Mouse (Mus musculus) MN1 (cell line): ENCODE measurements around the gene Nf2.

Experiments
- DNase-seq: peaks from one replicate; pipeline ENCODE4 v3.0.0-alpha.2; 2016; ENCODE audit warnings: low spot score

Gene Nf2

DNA sequence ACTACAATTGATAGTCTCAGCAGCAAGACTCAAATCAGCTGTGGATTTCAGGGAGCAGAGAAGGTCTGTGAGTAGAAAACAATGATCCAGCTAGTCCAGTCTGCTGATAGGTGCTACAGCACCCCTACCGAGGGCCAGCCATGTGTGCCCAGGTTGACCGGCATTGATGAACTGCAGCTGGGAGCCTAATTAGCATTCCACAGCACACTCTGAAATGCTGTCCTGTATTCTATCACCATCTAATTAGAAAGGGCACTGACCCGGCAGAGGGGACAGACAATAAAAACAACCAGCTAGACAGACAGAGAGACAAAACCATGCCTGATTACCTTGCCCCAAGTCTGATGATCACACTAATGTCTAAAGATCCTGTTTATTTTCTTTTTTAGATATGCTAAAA lies 56.3 kb downstream of the Nf2 start:
- DNase-seq, result peak; percentile 26

DNA sequence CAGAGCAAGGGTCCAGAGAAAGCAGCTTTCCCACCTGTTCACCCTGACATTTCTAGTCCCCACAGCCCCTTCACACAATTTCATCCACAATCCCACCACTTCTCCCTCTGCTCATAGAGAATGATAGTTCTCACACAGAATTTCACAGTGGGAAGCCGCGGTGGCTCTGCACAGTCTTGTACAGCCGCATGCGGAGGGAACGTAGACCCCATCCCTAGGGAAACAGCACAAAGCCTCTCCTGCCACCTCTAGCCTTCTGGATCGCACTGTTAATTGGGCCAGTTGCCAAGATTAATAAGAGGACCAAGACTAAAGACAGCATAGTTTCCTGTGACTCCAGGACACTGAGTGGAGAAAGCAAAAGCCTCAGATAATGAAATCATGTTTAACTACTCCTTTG lies 57.8 kb downstream of the Nf2 start:
- DNase-seq, result peak; percentile 23

DNA sequence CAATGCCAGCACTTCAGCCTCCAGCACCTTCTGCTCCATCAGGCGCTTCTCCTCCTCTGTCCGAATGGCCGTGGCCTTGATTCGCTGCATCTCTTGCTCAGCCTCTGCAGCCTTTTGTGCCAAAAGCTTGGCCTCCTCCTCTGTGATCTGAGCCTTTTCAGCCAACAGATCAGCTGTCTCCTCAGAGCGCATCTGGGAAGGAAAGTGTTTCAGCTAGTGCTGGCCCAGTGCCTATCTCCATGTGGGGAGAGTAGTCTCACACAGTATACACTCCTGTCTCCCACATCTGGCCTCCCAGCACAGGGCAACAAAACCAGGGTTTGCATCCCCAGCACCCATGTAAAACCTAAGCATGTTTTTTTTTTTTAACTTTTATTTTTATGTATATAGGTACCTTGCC lies 59.6 kb downstream of the Nf2 start:
- DNase-seq, result no peak

DNA sequence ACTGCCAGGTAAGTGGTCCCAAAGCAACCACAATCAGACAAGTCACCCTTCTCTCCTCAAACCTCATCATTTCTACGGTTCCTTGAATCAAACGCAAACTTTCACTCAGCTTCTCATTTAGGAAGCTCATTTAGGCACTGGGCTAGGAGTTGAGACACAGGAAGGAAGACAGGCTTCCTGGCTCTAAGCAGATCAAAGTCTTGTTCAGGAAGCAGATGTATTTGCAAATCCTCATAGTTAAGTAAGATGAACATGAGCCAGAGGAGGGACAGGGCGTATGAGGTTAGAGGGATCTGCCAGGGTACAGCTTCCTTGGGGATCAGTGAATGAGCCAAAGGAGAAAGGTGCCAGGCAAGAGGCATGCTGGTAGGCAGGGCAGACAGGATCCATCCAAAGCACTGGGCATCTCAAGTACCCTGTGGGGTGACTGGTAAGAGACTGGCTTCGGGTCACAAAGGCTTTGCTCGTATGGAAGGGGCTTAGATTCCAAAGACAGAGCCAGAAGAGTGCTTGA lies 64.7 kb downstream of the Nf2 start:
- DNase-seq, result no peak

- DNase-seq, result no peak
Observed at GRCm38 (mm10) chr11:4783116-4783515, 66.2 kb downstream of the Nf2 start.

DNA sequence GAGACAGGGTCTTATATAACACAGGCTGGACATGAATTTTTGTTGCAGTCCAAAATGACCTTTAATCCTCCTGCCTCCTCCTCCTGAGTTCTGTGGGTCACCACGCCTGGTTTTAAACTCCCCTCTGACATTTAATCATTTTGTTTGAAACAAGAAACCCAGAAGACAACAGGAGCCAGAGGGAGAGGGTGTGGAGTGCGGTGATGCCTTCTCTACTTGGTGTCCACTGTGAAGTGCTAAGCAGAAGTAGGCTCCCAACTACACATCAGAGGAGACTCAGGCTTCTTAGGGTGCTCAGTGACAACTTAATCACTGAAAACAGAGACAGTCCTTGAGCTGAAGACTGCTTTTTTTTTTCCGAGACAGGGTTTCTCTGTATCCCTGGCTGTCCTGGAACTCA lies 68.4 kb downstream of the Nf2 start:
- DNase-seq, result no peak

DNA sequence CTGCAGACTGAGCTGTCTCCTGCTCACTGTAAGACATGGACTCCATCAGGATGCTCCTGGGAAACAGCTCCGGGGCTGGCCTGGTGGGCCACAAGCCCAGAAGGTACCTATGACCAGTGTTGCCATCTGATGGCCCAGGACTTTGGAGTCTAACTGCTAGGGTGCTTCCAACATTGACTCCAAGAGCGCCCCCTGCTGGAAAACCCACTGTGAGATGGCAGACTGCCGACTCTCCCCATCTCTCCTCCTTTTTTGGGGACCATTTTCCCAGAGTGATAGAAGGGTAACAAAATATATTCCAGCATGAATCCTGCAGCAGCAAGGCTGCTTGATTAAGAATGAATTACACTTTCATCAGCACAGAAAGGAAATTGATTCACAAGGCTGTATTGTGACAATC lies 76.4 kb downstream of the Nf2 start:
- peak; percentile 66 for DNase-seq

- DNase-seq, result no peak
Observed at GRCm38 (mm10) chr11:4771756-4772155, 77.6 kb downstream of the Nf2 start.

DNA sequence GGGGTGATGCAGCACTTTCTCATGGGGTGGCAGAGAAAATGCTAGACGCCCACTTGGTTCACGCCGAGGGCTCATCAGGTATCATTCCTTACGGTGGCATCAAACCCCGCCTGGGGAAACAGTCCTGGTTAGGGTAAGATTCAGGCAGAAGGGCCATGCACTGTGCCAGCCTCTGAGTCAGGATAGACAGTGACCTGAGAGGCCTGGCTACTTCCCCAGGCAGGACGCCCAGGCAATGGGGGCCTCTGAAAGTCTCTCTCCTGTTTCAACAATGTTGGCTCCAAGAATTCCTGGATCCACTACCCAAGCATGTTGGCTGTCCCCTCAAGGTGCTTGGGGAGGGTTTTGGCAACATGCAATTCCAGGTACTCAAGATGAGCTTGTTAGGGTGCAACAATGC lies 79.5 kb downstream of the Nf2 start:
- no peak for DNase-seq

DNA sequence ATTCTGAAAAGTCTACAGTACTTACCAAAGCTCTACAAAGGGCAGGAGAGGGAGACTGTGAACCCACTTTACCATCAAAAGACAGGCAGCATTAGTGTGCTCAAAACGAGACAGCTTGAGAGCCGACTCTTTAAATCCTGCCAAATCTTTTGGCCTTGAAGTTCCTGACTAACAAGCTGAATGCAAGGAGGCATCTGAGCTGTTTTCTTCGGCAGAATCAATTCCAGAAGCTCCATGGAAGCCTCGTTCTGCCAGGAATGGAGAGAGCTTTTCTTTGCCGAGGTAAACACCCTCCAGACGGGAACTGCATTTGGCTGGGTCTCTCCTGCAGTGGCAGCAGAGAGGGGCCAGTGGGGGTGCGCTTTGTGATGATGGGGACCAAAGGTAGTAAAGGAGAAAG lies 80.0 kb downstream of the Nf2 start:
- no peak for DNase-seq

DNA sequence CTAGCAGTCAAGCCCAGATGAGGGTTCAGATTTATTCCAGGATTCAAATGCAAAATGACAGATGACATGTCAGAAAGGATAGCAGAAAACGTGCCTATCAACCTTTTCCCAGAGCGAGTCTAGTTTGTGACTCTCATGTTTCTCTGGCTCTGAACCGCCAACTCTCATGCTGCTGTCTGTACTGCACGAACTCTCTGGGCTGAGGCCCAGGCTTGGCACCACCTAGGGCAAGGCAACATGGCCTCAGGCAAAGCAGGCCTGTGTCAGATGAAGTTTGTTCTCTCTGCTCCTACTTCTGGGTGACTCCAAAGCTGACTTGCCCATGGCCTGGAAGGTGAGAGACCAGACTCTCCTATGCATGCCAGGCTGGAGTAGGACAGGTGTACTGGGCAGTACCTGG lies 80.9 kb downstream of the Nf2 start:
- DNase-seq, result no peak

GRCm38 (mm10) chr11:4764476-4764875 lies 84.9 kb downstream of the Nf2 start:
- peak; percentile 28 for DNase-seq

DNA sequence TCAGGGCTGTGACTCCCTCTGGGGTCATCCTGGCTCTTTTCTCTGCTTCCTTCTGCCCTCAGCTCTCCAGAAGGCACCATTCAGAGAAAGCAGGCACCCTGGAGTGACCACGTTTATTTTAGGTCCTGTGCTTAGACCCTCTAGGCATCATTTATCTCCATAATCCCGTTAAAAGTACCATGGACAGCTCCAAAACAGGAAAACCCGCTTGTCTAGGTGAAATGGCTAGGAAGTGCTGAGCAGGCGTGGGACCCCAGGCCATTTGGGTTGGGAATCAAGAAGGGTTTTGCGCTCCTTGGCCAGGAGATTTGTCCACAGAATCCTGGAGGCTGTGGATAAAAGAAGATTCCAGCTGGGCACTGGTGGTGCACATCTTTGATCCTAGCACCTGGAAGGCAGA lies 85.7 kb downstream of the Nf2 start:
- DNase-seq, result no peak

DNA sequence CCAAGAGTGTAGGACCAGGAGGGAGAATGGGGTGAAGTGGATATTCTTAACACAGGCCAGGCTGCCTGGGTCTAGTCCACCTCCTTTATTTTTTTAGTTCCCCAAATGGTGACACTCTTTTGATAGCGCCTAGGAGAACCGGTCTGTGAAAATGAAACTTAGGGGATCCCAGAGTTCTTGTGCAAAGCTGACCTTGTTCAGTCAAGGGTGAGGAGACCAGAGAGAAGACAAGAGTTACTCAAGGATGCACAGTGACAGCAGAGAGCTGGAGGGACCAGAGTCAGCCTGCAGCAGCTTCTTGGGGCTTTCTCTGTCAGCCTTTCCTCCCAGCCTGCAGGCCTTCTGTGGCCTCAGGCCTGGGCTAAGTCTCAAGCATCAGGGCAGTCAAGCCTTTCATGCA lies 86.8 kb downstream of the Nf2 start:
- DNase-seq, result no peak

- DNase-seq, result no peak
Observed at GRCm38 (mm10) chr11:4761991-4762390, 87.3 kb downstream of the Nf2 start.

GRCm38 (mm10) chr11:4760438-4760837 lies 88.9 kb downstream of the Nf2 start:
- DNase-seq, result peak; percentile 68

GRCm38 (mm10) chr11:4757789-4758158 lies 91.6 kb downstream of the Nf2 start:
- no peak for DNase-seq

- DNase-seq, result no peak
Observed at GRCm38 (mm10) chr11:4756984-4757788, 92.2 kb downstream of the Nf2 start.

DNA sequence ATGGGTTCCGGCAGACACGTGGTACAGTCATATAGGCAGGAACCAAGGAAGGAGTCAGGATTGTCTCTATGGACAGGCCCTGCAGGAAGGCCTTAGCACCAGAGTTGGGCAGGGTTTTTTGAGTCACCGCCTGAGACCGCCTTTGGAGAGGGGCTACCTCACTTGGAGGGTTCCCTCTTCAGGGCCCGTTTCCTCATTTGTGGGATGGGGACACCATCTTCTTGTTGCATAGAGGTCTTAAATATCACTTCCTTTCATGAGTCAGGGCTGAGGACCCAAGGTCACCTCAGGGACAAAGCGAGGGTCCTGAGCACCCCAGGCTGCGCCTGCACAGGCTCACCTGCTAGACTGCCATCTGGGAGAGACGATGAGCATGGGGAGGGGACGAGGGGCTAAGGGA lies 92.9 kb downstream of the Nf2 start:
- no peak for DNase-seq

DNA sequence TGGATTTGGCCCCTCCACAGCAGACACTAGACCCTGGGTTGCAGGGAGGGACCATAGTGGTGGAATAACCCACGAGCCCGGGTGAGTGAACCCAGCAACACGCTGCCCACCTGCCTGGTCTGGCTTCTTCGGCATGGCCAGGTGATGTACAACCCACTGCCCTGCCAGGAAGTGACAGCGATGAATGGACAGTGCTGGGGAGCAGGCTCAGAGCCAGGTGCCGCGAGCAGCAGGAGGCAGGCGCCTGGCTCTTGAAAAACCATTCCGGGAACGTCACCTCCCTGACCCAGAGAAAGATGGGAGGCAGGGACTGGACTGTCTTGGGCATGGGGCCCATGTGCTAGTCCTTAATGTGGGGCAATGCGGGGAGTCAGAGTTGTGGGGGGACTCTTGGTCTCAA lies 94.5 kb downstream of the Nf2 start:
- no peak for DNase-seq

GRCm38 (mm10) chr11:4754036-4754435 lies 95.3 kb downstream of the Nf2 start:
- DNase-seq, result no peak

GRCm38 (mm10) chr11:4752836-4753235 lies 96.5 kb downstream of the Nf2 start:
- peak; percentile 56 for DNase-seq

DNA sequence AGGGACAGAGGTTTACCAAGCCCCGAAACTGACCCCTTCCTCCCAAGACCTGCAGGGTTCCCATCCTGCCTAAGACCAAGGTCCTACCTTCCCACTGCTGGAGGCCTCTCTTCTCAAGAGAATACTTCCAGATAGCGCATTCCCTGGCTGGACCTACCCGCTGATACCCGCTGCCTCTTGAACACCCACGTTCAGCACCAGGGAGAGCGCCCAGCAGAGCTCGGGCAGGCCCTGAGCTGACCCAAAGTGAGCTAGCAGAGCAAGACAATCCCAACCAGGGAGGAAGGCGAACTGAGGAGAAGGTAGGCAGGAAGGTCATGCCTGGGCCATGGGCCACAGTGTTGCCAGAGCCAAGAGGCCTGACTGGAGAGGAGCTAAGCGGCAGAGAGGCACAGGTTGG lies 99.1 kb downstream of the Nf2 start:
- DNase-seq, result no peak

DNA sequence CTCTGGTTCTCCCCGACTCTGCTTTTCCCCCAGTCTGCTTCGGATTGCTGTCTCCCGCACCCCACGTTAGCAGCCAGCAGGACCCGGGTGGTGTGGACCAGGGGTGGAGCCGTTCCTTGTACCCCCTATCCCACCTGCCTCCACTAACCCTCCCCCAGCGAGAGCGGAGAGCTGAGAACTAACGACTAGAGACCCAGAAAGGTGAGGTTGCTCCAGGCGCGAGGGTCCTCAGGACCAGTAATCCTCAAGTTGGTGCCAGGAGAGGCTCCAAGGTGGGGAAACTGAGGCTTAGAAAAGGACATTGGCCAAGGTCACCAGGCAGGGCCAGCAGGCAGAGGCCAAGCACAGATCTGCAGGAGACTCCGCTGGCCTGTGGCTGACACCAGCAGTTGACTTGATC lies 102.1 kb downstream of the Nf2 start:
- DNase-seq, result no peak
